Mouse (Mus musculus): ENCODE results near the gene Fgf5.

Fgf5 gene

DNA sequence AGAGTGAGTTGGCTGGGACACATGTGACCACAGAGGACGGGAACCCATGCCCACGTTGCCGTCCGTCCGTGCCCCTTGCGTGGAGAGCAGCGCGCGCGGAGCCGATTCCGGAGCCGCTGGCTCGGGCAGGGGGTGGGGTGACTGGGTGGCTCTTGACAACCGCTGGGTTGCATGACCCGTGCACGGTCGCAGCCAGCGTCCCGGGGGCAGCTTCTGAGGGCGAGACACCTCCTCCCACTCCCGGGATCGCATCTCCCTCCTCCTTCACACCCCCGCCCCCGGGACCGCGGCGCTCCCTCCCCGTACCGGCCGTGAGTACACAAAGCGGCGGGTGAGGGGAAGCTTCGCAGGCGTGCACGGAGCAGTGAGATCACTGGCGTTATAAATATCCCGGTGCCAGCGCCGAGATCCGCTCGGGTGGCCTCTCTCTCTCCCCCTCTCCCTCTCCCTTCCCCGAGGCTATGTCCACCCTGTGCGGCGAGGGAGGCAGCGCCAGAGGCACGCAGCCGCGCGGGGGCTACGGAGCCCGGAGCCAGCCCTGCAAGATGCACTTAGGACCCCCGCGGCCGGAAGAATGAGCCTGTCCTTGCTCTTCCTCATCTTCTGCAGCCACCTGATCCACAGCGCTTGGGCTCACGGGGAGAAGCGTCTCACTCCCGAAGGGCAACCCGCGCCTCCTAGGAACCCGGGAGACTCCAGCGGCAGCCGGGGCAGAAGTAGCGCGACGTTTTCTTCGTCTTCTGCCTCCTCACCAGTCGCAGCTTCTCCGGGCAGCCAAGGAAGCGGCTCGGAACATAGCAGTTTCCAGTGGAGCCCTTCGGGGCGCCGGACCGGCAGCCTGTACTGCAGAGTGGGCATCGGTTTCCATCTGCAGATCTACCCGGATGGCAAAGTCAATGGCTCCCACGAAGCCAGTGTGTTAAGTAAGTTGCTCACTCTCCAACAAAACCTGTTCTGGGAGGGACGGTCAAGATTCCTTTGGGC, at the start of gene Fgf5:
TSS of gene Fgf5 (plus strand) at position 347 of the 984 bp plus-strand sequence.
- peak; percentile 48 for DNase-seq

DNA sequence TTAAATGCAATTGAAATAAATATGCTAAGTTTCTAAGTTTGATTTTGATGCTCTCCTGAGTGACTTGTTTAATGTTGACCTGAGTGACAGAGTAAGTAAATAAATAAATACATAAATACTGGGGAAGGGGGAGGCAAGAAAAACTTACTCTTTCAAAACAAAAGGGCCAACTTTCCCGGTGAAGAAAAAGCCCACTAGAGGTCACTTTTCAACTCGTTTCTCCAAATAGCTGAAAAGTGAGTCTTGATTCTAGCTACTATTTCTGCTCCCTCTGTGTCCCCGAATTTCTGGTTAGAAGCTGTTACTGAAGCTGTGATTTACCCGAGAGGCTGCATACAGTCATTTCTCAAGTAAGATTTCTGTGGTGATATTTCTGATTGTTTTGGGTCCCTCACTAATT, 41.5 kb upstream of the Fgf5 start:
- DNase-seq = no peak

- DNase-seq = peak; percentile 12
Measured at GRCm38 (mm10) chr5:98221956-98222355, 32.0 kb upstream of the Fgf5 start.

- DNase-seq = no peak
Measured at GRCm38 (mm10) chr5:98226710-98227109, 27.3 kb upstream of the Fgf5 start.

GRCm38 (mm10) chr5:98229456-98229855, 24.5 kb upstream of the Fgf5 start:
- no peak for DNase-seq

- DNase-seq = no peak
Measured at GRCm38 (mm10) chr5:98238466-98238865, 15.5 kb upstream of the Fgf5 start.

GRCm38 (mm10) chr5:98241322-98241829, 12.6 kb upstream of the Fgf5 start:
- no peak for DNase-seq

GRCm38 (mm10) chr5:98245303-98245702, 8.7 kb upstream of the Fgf5 start:
- DNase-seq = no peak

DNA sequence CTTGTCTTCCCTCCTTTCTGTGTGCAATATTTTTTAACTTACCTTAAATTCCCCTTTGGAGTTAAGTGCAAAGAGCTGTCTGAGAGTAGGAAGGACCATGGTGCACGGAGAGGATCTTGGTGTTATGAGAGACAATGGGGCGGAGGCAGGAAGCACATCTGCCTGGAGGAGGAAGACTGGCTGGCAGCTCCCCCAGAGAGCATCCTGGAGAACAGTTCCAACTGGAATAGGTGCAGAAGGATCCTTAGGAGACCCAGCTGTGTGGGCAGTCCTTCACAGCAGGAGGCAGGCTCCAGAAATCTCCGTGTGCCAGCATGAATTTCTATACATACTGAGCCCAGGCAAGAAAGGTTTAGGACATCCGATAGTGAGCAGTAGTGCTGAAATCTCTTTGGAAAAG, 8.0 kb upstream of the Fgf5 start:
- DNase-seq = no peak

GRCm38 (mm10) chr5:98246826-98247225, 7.2 kb upstream of the Fgf5 start:
- DNase-seq = no peak

DNA sequence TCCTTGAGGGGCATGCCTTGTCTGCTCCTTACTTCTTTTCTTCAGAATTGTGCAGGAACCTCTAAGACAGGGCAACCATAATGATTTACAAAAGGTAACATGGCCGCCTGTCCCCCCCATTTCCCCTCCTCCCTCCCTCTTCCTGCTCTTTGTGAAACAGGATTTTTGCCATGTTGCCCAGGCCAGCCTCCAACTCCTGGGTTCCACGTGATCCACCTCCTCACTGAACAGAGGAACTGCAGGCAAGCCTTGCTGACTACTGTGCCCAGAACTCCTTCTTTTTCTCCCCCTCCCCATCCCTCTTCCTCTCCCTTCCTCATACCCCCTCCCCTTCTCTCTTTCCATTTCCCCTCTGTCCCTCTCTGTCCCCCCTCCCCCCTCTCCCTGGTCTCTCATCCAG, 6.5 kb upstream of the Fgf5 start:
- no peak for DNase-seq

- no peak for DNase-seq
Measured at GRCm38 (mm10) chr5:98253147-98253546, 837 bp upstream of the Fgf5 start.

GRCm38 (mm10) chr5:98255176-98255575, 1.2 kb downstream of the Fgf5 start:
- no peak for DNase-seq

GRCm38 (mm10) chr5:98255760-98256490, 1.9 kb downstream of the Fgf5 start:
- no peak for DNase-seq

GRCm38 (mm10) chr5:98275318-98275818, 21.4 kb downstream of the Fgf5 start:
- DNase-seq = no peak

GRCm38 (mm10) chr5:98281993-98282392, 28.0 kb downstream of the Fgf5 start:
- no peak for DNase-seq

DNA sequence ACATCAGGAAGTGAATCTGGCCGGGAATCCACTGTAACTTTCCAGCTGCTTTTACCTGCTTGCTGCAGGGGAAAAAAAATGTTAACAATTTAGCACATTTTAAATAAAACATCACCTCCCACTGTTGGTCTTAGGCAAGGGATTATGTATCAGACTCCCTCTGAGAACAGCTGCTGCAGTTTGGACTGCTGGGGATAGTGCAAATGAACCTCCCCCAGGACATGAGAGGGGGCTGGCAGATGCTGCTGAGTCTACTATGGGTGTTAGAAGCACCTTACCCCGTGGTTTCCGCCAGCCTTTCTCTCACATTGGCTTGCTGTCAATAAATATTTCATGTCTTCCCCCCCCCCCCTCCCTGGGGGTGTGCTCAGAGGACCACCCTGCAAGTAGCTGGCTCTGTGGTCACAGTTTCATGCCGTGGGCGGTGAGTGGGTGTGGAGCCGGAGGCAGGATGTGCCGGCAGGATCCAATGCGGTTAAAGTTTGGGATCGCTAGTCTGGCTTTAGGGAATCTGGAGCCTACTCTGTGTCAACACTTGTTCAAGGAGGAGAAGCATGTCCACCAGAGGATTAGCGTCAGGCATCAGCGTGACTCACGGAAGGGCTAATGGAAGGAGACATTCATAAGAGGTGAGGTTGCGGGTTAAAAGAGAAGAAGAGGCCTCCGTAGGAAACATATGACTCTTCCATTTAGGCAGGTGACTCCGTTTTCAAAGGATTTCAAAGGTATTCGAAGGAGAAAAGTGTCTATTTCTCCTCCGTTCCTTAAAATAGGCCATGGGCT, 29.9 kb downstream of the Fgf5 start:
- no peak for DNase-seq

DNA sequence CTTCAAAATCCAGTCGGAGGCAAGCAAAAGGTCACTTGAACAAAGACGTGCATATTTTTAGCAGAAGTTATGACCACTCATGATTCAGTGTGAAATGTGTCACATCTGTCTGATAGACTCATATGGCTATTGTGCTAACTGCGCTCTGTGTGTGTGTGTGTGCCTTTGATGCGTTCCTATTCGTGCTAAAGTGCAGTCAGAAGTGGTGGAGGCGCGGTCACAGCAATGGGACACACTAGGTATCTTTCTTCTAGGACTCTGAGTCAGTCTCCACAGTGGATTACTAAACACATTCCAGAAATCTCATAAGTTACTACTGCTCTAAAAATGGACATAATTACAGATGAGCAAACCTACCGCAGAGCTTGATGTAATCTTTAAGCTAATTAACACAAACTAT, 36.7 kb downstream of the Fgf5 start:
- DNase-seq = no peak

- no peak for DNase-seq
Measured at GRCm38 (mm10) chr5:98292388-98293048, 38.5 kb downstream of the Fgf5 start.

GRCm38 (mm10) chr5:98293049-98293715, 39.2 kb downstream of the Fgf5 start:
- no peak for DNase-seq

DNA sequence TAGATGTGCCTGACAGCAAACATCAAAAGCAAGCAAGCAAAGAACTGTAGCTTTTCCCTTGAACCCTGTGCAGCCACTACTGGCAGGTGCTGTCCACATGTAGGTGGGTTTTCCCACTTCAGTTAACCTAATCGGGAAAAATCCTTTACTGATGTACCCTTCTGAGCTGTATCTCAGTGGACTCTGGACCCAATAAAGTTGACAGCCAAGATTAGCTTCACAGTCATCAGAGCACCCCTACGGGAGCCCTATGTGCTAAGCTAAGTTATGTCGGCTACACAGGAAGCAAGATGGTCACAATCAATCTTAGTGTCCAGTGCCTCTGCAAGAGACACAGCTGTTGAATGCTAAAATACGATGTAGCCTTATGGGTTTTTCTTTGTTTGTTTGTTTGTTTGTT, 46.1 kb downstream of the Fgf5 start:
- no peak for DNase-seq

GRCm38 (mm10) chr5:98305673-98306072, 51.7 kb downstream of the Fgf5 start:
- no peak for DNase-seq
